Mouse (Mus musculus) heart, embryonic 10.5 days (tissue): ENCODE data around the gene Exoc4. TPM values are rescaled to one million over a fixed set of nuclear protein-coding genes. Genes with fewer than 3 reads are reported as not detected.

ENCODE experiments used
- DNase-seq: peaks from one replicate; pipeline ENCODE4 v3.0.0-alpha.2; 2017; ENCODE audit warnings: low spot score
- H3K27ac ChIP-seq: fragments of 300-500 bp; sonication (generic); 2 replicates; pipeline ENCODE4 v1.5.1; 2016; ENCODE audit warnings: mild to moderate bottlenecking
- H3K27me3 ChIP-seq: fragments of 300-500 bp; sonication (generic); 2 replicates; pipeline ENCODE4 v1.6.1; 2016; ENCODE audit warnings: mild to moderate bottlenecking; ENCODE audit not compliant: poor library complexity, insufficient read depth, severe bottlenecking
- H3K36me3 ChIP-seq: fragments of 300-500 bp; sonication (generic); 2 replicates; pipeline ENCODE4 v1.6.1; 2016; ENCODE audit warnings: mild to moderate bottlenecking, moderate library complexity
- H3K4me1 ChIP-seq: fragments of 300-500 bp; sonication (generic); 2 replicates; pipeline ENCODE4 v1.6.1; 2016; ENCODE audit warnings: mild to moderate bottlenecking
- H3K4me3 ChIP-seq: fragments of 300-500 bp; sonication (generic); 2 replicates; pipeline ENCODE4 v1.5.1; 2016; ENCODE audit warnings: mild to moderate bottlenecking, moderate library complexity
- H3K9me3 ChIP-seq: fragments of 300-500 bp; sonication (generic); 2 replicates; pipeline ENCODE4 v1.6.1; 2016; ENCODE audit warnings: mild to moderate bottlenecking, moderate library complexity
- WGBS: fragments of 180-500 bp; shearing (Covaris S2); methylation state at CpG from one replicate; pipeline ENCODE4 v1.1.7; 2016; 5-methylcytosine and 5-hydroxymethylcytosine counted together
- polyA plus RNA-seq: library from polyadenylated mRNA; unstranded; fragments of >200 nt; fragmentation: Nextera tagmentation; extraction: Ambion mirVana; gene quantifications from 2 replicates; pipeline ENCODE4 v1.2.1, GENCODE M21; 2016

Exoc4 gene
- polyA plus RNA-seq, 1 experiment from 2014 or later = 36.7 TPM

DNA sequence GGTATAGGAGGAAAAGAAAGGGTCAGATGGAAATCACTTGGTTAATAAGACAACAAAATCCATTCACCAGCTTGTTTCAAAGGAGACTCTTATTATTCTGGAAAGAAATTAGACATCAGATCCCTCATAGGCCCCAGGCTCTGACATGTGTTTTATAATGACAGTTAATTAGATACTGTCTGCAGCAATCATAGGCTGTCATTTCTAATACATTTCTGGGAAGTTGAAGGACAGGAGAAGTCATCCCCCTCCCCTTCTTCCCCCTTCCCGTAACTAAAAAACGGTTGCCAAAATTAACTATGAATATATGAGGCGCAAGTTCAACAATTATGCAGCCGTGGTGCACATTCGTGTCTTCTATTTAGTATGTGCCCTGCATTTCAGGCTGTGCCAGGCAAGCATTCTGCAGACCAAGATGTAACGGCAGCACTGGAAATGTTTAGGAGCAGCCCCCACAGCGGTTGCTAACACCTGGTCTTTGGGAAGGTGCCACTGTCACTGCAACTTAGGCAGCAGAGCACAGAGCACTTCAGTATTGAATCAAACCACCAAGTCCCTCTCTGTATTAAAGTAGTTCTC, 463.7 kb downstream of the Exoc4 start:
- DNase-seq = no peak
- H3K9me3 ChIP-seq = no peaks in the 10 kb centered on the region
- WGBS = 85% methylated on average over 7 of the region's 7 CpGs
- H3K36me3 ChIP-seq = no peaks in the 10 kb centered on the region
- no peak overlapping the region for H3K4me3 ChIP-seq
- H3K4me1 ChIP-seq = no peaks in the 10 kb centered on the region
- no peaks in the 10 kb centered on the region for H3K27me3 ChIP-seq
- H3K27ac ChIP-seq = no peak overlapping the region

DNA sequence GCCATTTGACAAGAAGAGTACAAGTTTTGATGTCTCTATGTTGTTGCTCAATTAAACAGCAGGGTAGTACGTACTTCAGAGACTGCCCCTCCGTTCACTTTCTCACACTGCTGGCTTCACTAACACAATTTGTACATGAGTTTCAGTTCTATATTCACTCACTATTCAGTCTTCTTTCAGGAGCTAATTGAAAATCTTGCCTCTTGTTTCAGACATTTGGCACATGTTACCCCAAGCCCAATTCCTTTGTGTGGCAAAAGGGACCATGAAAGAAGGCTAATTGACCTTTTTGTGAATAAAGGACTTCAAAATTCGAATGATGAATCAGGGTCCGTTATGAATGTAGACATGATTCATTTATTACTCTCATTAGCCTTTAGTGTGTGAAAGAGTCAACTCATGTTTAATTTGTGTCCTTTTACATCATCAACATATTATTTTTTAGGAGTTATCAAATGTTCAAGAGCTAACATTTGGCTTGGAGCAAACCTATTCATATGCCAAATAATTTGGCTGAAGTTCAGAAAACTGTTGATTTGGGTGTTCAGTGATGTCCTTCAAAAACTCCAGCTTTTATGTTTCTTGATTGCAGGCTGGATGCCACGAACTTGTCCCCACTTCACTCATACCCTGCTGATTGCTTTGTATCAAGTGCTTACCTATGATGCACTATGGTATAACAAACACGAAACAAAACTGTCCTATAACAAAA, 467.5 kb downstream of the Exoc4 start:
- DNase-seq = no peak
- Histone ChIP-seq H3K27me3 (no peaks in the 10 kb centered on the region), H3K9me3 (no peaks in the 10 kb centered on the region), H3K4me3 (no peak overlapping the region), H3K27ac (no peak overlapping the region), H3K36me3 (no peaks in the 10 kb centered on the region), H3K4me1 (peaks cover 4% of the 10 kb centered on the region; the same call in 1 of the 2 replicates)
- 90% methylated on average over 6 of the region's 6 CpGs for WGBS

DNA sequence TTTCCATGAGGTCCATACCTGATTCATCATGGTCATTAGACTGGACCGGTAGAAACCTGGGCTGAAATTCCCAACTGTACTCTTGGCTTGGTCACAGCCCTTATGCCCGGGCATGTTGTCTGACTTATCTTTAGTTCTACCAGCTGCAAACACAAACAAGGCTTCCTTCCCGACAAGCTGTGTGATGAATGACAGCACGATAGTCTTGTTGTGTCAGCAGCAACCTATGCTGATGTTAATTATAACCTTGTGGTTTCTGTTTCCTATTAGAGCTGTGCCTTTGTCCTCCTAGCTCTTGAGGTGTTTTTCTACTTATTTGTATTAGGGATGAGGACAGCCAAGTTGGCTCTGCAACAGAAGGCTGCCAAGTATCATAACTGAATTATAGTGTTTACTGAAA, 472.3 kb downstream of the Exoc4 start:
- Histone ChIP-seq H3K9me3 (no peaks in the 10 kb centered on the region), H3K36me3 (no peaks in the 10 kb centered on the region), H3K4me1 (peaks cover 4% of the 10 kb centered on the region; the same call in 1 of the 2 replicates), H3K27me3 (no peaks in the 10 kb centered on the region), H3K4me3 (no peak overlapping the region), H3K27ac (no peak overlapping the region)
- DNase-seq = no peak
- 47% methylated on average over 4 of the region's 4 CpGs for WGBS

DNA sequence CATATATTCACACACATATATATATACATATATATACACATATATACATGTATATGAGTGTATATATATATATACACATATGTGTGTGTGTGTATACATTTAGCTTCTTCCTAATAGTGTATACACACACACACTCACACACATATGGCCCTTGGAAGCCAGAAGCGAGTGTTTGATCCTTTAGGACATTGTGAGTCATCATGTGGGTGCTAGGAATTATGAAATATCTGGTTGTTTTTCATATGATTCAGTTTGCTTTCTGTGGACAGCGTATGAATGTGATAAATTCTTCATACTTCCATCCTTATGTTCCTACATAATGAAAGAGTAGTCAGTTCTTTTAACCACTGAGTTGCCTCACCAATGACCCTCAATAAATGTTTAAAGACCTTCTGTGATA, 473.9 kb downstream of the Exoc4 start:
- Histone ChIP-seq H3K4me1 (peaks cover 4% of the 10 kb centered on the region; the same call in 1 of the 2 replicates), H3K27ac (no peak overlapping the region), H3K36me3 (no peaks in the 10 kb centered on the region), H3K4me3 (no peak overlapping the region), H3K27me3 (no peaks in the 10 kb centered on the region), H3K9me3 (no peaks in the 10 kb centered on the region)
- WGBS = 88% methylated on average over 2 of the region's 2 CpGs
- DNase-seq = no peak

DNA sequence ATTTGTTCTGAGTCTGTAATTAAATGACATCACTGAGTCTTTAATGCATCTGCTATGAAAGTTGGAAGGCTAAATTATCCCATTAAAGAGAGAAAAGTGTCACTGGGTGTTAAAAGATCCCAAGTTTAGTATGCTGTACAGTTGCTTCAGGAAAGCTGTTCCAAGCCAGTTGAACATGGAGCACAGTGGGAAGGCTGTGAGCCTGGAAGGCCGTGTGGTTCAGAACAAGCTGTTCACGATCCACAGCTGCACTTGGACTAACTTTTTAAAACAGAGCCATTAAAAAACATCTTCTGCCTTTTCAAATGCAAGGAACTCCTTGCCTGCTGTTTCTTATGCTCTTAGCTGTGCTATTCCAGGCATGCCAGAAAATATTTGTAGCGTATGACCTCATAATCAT, 475.7 kb downstream of the Exoc4 start:
- no peaks in the 10 kb centered on the region for H3K27me3 ChIP-seq
- WGBS = 87% methylated on average over 3 of the region's 3 CpGs

DNA sequence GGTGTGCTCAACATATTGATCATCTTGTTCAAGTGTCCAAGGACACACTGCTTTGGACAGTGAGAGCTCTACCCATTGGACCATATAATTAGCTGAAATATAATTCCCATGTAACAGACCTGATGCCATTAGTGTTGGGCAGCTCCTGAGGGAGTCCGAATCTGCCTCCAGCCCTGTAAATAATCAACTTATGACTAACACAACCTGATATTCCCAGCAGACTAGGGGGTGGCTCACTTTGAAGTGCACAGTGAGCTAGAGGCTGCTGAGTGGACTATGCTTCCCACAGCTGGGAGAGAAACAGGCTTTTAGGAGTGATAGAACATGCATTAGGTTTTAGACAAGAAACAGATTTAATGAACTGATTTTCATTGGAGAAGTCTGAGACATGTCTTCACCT, 478.4 kb downstream of the Exoc4 start:
- no peak overlapping the region for H3K27ac ChIP-seq
- DNase-seq = no peak
- no peaks in the 10 kb centered on the region for H3K4me1 ChIP-seq
- 77% methylated on average over 1 of the region's 1 CpGs for WGBS
- H3K4me3 ChIP-seq = no peak overlapping the region
- no peaks in the 10 kb centered on the region for H3K9me3 ChIP-seq
- H3K27me3 ChIP-seq = no peaks in the 10 kb centered on the region
- H3K36me3 ChIP-seq = no peaks in the 10 kb centered on the region

More for the DNA sequence above, 475.7 kb downstream of the Exoc4 start:
- H3K9me3 ChIP-seq = no peaks in the 10 kb centered on the region
- H3K36me3 ChIP-seq = no peaks in the 10 kb centered on the region
- DNase-seq = no peak
- H3K4me1 ChIP-seq = peaks cover 4% of the 10 kb centered on the region; the same call in 1 of the 2 replicates
- H3K4me3 ChIP-seq = no peak overlapping the region
- H3K27ac ChIP-seq = no peak overlapping the region

DNA sequence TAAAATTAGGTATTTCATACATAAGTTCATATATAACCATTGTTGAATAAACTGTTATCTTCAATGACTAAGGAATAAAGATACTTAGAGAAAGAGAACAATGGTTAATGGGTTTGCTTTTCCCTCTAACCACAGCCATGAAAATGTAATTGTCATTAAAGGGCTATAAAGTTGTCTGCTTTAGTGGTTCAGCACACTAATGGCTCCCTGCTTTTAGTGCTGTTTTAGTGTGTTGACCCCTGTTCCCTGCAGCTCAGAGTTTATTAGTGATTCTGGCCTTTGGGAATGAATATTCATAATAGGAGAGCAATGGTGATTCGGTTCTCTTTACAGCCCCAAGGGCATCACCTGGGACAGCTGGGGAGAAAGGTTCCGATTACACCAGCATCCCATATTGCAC, 483.3 kb downstream of the Exoc4 start:
- DNase-seq = no peak
- H3K27ac ChIP-seq = no peak overlapping the region
- H3K27me3 ChIP-seq = no peaks in the 10 kb centered on the region
- H3K36me3 ChIP-seq = no peaks in the 10 kb centered on the region
- no peaks in the 10 kb centered on the region for H3K9me3 ChIP-seq
- 75% methylated on average over 2 of the region's 2 CpGs for WGBS
- H3K4me3 ChIP-seq = no peak overlapping the region
- no peaks in the 10 kb centered on the region for H3K4me1 ChIP-seq

DNA sequence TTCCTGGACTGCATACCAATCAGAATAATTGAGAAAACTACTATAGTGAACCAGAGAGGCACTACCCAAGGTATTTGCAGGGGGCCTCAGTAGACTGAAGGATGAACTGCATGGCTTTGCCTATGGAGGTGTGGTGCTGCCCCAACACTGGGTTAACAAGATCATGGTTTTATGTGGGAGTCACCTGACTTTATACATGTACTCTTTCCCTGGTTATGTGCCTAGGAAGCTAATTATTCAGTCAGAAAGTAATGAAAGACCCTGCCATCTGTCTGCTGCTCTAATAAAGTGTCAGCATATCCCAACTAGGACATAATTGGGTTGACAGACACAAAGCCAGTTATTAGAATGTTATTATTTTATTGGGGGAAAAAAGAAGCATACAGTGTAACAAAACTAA, 484.7 kb downstream of the Exoc4 start:
- H3K9me3 ChIP-seq = no peaks in the 10 kb centered on the region

DNA sequence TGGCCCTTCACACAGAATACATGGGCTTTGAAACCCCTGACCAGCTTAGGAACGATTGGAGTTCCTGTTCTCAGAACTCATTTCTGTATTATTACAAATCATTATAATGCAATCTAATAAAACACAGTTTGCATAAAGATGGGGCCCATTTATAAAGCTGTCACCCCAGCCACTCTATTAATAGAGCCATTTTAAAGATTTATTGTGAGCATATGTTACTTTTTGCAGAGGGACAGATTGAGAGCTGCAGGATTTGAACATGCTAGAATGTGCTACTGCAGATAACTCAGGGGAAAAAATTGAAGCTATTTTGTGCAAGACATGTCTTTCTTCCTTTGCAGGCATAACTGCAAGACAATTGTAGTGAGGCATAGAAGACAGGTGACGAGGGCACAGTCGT, 485.1 kb downstream of the Exoc4 start:
- Histone ChIP-seq H3K9me3 (no peaks in the 10 kb centered on the region), H3K4me3 (no peak overlapping the region), H3K27ac (no peak overlapping the region), H3K27me3 (no peaks in the 10 kb centered on the region), H3K36me3 (no peaks in the 10 kb centered on the region), H3K4me1 (no peaks in the 10 kb centered on the region)
- 88% methylated on average over 3 of the region's 3 CpGs for WGBS
- no peak for DNase-seq

More for the DNA sequence above, 484.7 kb downstream of the Exoc4 start:
- H3K27me3 ChIP-seq = no peaks in the 10 kb centered on the region
- no peak for DNase-seq
- H3K36me3 ChIP-seq = no peaks in the 10 kb centered on the region
- no peak overlapping the region for H3K27ac ChIP-seq
- no peak overlapping the region for H3K4me3 ChIP-seq
- no peaks in the 10 kb centered on the region for H3K4me1 ChIP-seq

DNA sequence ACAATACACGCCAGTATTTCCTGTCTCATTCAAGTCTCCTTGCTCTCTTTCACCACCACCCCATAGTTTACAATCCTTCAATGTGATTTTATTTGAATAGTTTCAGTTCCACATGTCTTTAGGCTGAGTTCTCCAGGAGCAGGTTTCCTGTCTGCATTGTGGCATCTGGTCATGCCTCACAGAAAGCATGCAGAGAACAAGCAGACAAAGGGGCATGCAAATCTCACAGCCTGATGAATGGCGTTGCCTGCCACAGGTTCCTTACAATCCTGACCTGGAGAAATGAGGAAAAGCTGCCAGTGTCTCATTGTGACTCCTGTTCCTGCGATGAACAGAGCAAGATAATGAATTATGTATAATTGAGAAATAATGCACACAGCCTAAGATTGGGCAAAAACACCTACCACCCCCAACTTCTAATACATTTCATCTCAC, 490.0 kb downstream of the Exoc4 start:
- Histone ChIP-seq H3K4me1 (no peaks in the 10 kb centered on the region), H3K9me3 (no peaks in the 10 kb centered on the region), H3K27me3 (no peaks in the 10 kb centered on the region), H3K4me3 (no peak overlapping the region), H3K36me3 (peaks cover 3% of the 10 kb centered on the region; the same call in 1 of the 2 replicates), H3K27ac (no peak overlapping the region)
- DNase-seq = no peak
- 72% methylated on average over 3 of the region's 3 CpGs for WGBS

DNA sequence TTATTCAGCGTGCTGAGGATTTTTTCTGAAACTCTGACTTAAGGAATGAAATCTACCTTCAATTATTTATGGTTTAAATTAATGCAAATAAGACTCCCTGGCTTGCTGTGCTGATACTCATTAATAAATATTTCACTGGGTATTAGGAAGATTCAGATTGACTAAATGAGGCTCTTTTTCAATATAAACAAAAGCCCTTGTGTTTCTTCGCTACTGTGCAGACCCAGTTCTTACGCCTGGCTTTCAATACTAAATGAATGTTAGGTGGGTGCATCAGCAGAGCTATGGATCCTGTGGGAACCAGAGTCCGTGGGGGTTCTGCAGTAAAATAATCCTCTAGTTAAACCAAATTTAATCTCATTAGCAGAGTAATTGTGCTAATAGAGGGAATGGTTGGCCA, 490.4 kb downstream of the Exoc4 start:
- Histone ChIP-seq H3K36me3 (peaks cover 3% of the 10 kb centered on the region; the same call in 1 of the 2 replicates), H3K27ac (no peak overlapping the region), H3K9me3 (no peaks in the 10 kb centered on the region), H3K4me3 (no peak overlapping the region), H3K27me3 (no peaks in the 10 kb centered on the region), H3K4me1 (no peaks in the 10 kb centered on the region)
- WGBS = 91% methylated on average over 4 of the region's 4 CpGs
- DNase-seq = no peak

DNA sequence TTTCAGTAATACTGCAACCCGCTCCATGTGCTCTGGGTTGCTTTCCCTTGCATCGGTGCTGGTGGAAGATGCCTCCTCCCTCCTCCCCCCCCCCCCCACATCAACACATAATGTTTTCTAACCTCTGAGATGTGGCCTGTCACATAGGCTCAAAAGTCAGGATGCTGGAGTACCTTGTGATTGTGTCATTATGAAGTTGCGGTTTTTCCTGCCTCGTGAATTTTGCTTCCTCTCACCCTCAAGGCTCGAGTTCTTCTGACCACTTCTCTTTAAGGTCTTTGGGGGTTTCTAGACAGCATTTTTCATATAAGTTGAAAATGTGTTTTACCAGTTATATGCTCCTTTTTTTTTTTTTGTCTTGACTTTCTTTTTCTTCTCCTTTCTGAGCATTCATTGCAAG, 507.1 kb downstream of the Exoc4 start:
- H3K27me3 ChIP-seq = no peaks in the 10 kb centered on the region
- no peaks in the 10 kb centered on the region for H3K9me3 ChIP-seq
- H3K4me3 ChIP-seq = no peak overlapping the region
- no peak overlapping the region for H3K27ac ChIP-seq
- WGBS = 88% methylated on average over 5 of the region's 5 CpGs
- no peaks in the 10 kb centered on the region for H3K4me1 ChIP-seq
- no peak for DNase-seq
- H3K36me3 ChIP-seq = peaks cover 2% of the 10 kb centered on the region; the same call in 1 of the 2 replicates

DNA sequence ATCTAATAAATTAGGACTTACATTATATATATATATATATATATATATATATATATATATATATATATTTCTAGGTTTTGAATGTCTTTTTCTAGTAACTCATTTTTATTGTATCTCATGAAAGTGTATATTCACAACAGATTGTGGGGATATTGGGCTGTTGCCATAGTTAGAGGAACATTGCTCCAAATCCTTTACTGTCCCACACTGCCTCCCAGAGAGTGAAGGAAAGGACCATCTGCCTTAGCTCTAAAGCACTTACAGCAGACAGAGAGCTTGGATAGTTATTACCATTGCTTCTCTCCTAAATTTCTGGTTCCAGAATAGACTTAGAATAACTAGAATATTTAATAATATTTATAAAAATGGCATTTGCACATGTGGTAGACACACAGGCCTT, 512.7 kb downstream of the Exoc4 start:
- peaks cover 3% of the 10 kb centered on the region; the same call in 1 of the 2 replicates for H3K4me1 ChIP-seq
- H3K36me3 ChIP-seq = peaks cover 2% of the 10 kb centered on the region; the same call in 1 of the 2 replicates
- H3K27ac ChIP-seq = no peak overlapping the region
- H3K9me3 ChIP-seq = no peaks in the 10 kb centered on the region
- H3K4me3 ChIP-seq = no peak overlapping the region
- H3K27me3 ChIP-seq = no peaks in the 10 kb centered on the region
- no peak for DNase-seq
